Mouse (Mus musculus) frontal cortex, adult 2 months (tissue): ENCODE measurements at regions not wholly inside any gene's neighbourhood (a gene's known extent, or its start where the extent isn't known, plus 50 kb on each side); places are given as distances from the start of the nearest gene placed in this dataset.

ENCODE experiments used
- DNase-seq, 2 experiments: peaks; one replicate each; pipeline ENCODE4 v3.0.0; 2022; ENCODE audit warnings: low spot score in 1 of 2; ENCODE audit errors: extremely low spot score in 1 of 2

GRCm38 (mm10) chr16:85743022-85743421 lies 59.9 kb downstream of the Adamts1 start:
- DNase-seq: no peak

- DNase-seq: no peak
Measured at GRCm38 (mm10) chr16:85738606-85739195, 64.2 kb downstream of the Adamts1 start.

DNA sequence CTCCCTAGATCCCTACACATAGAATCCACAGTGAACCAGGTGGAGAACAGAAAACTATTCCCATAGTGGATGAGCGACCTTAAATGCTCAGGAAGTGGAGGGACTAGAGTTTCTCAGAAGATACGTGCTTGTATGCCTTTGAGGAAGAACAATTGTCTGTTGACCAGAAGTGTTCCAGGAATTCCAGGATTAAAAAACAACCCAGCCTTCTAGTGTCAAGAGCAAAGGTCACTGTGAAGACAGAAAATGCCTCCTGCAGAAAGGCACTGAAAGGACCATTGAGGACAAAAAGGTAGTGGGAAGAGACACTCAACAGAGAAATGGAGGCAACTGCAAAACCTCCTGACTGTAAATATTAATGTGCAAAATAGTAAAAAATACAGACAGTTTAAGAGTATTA lies 74.9 kb downstream of the Adamts1 start:
- DNase-seq: no peak

- DNase-seq: no peak
Measured at GRCm38 (mm10) chr16:85721968-85722367, 80.9 kb downstream of the Adamts1 start.

GRCm38 (mm10) chr16:85712291-85712690 lies 90.6 kb downstream of the Adamts1 start:
- no peak for DNase-seq

DNA sequence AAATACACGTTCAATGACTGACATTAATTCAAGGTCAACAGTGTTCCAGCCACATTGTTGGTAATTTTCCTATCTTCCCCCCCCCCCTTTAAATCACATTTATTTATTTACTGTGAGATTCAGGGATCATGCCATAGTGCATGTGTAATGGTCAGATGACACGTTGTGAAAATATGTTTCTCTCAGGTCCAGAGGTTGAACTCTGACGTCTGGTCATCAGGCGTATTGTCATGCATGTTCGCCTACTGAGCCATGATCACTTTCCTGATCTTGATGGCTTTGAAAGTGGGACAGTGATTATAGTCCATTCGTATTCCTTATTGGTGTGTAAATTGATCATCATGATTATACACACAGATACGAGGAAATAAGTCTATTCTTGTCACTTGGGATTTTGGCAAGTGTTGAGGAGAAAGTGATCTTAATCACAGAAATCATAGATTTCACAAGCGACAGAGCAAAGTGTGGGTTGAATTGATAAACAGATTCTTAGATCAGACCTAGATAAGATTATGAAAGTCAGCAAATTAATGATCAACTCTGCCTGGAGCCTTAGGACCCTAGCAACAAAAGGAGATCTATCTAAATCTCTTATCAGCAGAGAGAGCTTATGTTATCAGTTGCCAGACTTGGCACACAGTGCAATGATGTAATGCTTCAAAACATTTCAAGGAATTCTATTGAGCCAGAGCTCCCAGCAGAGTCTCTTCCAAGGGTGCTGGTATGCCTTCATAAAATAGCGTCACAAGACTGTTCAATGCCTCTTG lies 98.5 kb downstream of the Adamts1 start:
- no peak for DNase-seq

DNA sequence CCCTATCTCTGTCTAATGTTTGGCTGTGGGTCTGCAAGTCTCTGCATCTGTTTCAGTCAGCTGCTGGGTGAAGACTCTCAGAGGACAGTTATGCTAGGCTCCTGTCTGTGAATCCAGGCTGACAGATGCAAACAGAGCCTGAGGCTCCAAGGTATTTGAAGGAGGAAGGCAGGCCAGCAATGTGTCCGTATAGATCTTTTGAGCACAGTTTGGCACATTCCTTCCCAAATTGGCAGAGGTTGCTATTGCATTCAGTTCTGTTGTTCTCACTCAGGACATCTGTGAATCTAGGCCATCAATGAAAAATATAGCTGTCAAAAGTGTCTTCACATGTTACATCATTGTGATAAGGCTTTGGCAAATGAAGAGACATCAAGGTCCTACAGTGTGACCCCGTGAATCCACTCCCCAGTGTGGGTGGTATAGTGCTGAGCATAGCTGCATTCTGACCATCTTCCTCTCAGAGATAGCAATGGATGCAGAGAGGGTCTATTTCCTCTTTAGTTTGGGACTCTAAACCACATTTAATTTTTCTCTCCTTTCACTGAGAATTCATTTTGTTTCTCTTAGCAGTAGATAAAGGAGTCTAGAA lies 99.9 kb downstream of the Adamts1 start:
- DNase-seq: no peak

GRCm38 (mm10) chr16:85699329-85699728 lies 103.6 kb downstream of the Adamts1 start:
- peak in 1 of 2 experiments; percentile 42 for DNase-seq

DNA sequence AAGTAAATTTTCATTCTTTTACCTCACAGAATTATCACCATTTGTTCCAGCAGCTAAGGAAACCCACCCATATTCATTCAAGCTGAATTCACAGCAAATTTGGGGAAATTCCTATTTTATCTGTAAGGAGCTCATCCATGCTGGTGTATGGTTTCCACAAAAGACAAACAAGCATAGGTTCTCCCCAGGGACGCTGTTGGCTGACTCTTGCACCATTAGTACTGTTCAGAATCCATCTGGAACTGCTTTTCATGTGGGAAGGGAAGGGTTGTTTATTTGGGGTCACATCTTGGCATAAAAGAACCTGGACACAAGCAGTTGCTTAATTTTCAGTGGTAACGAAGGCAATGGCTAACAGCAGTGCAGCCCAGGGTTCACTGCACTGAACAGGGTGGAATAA lies 120.2 kb downstream of the Adamts1 start:
- DNase-seq: no peak

GRCm38 (mm10) chr16:85680351-85680750 lies 122.6 kb downstream of the Adamts1 start:
- DNase-seq: no peak

- DNase-seq: no peak
Measured at GRCm38 (mm10) chr16:85678781-85679180, 124.1 kb downstream of the Adamts1 start.

DNA sequence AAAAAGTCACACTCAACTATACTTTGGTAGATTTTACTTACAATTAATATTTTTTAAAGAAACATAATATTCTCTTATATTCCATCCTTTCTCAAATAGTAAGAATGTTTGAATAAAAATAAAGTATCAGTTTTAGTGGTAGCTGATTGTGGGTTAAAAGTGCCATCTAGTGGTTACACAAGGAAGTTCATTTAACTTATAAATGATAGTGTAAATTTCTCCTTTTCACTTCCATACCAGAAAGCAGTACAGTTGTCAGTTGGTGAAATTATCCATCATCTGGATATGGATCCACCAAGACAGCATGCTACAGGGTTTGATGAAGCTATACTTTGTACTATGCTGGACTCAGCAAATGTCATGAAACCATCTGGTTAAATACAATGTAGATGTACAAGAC lies 124.7 kb downstream of the Adamts1 start:
- DNase-seq: peak in 1 of 2 experiments; percentile 64

- peak; percentile 11 to 58 for DNase-seq
Measured at GRCm38 (mm10) chr16:85677027-85677426, 123.8 kb upstream of the Cyyr1 start.

DNA sequence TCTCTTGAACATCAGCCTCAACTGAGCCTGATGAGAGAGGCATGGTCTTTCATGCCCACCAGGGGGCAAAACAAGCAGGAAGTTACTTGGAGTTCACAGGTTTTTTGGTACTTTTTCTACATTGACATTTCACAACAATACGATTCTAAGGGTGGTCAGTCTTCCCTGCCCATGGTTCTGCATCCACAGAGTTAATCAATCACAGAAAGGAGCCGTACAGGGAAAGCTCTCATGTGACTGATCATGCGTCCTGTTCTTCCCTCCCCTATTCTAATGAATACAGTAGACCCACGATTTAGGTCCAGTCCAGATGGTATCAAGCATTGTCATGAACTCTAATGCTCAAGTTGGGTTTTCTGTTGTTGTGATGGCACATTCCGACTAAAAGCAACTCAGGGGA lies 115.6 kb upstream of the Cyyr1 start:
- no peak for DNase-seq

- no peak for DNase-seq
Measured at GRCm38 (mm10) chr16:85667790-85668189, 114.6 kb upstream of the Cyyr1 start.

- DNase-seq: no peak
Measured at GRCm38 (mm10) chr16:85649516-85649915, 96.3 kb upstream of the Cyyr1 start.

DNA sequence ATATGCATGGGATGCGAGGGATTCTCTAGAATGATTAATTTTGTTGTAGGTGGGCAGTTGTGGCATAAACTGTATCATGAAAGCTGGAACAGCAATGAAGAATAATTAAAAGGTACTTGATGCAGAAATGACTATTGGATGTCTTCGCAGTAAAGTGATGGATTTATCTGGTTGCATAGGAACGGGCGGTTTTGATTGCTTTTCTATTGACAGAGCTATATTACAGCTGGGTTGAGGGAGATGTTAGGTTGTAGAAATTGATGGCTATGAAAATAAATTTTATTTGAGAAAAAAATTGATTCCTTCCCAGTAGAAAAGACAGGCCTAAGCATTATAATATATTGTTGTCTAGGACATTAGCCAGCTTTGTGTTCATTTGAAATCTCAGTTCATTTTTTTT lies 87.8 kb upstream of the Cyyr1 start:
- no peak for DNase-seq

- DNase-seq: no peak
Measured at GRCm38 (mm10) chr16:85637079-85637478, 83.9 kb upstream of the Cyyr1 start.

DNA sequence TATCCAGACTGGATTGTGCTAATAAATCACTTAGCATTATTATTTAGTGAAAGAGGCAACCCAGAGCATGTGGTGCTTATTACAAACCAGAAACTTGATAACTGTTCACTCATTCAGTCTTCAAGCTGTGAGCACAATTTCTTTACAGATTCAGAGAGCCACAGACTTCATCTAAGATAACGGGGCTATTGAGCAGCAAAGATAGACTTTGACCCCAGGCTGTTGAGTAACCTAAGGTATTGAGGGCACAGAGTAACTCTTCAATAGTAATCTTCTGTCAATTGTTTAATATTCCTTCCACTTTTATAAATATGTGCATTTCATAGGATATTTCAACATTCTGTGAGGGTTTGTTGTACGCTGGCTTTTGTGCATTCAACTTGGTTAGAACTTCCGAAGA lies 76.5 kb upstream of the Cyyr1 start:
- DNase-seq: no peak

- DNase-seq: no peak
Measured at GRCm38 (mm10) chr16:85624505-85624904, 71.3 kb upstream of the Cyyr1 start.

DNA sequence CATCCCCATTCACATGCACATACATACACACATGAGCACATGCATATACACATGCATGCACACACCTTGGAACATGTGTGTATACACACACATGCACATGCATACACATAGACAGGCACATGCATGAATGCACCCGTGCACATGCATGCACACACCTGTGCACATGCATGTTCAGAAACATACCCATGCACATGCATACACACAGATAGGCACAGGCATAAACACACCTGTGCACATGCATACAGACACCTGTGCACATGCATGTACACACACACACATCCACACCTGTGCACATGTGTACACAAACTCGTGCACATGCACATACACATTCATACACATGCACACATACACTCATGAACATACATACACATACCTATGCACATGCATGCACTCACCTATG lies 50.9 kb upstream of the Cyyr1 start:
- DNase-seq: no peak
